In genomic region chr1:133073327-133073856, GRCm38 (mm10) we compare ENCODE assay signal across 7 mouse cellular contexts. TPM values are rescaled to one million over a fixed set of nuclear protein-coding genes. Genes with fewer than 3 reads are reported as not detected.
DNase-seq lines count a peak whose midpoint lies in the region; ATAC-seq lines count a peak whose summit lies in the region.

No protein-coding gene starts in this region.

- no peak overlapping the region for H3K4me3 ChIP-seq in kidney, embryonic 15.5 days (replicated peaks)
- peak overlapping the region; percentile 84 for H3K4me3 ChIP-seq in megakaryocyte, embryonic 14.5 days (replicated peaks)

- no peaks in the 10 kb centered on the region for H3K36me3 ChIP-seq in kidney, embryonic 15.5 days
- H3K36me3 ChIP-seq in megakaryocyte, embryonic 14.5 days (replicated peaks; ENCODE audit: low read length) = peaks cover 38% of the 10 kb centered on the region

- 52% methylated on average over 9 of the region's 9 CpGs for WGBS in kidney, embryonic 15.5 days

- H3K27me3 ChIP-seq in kidney, embryonic 15.5 days = no peaks in the 10 kb centered on the region
- H3K27me3 ChIP-seq in megakaryocyte, embryonic 14.5 days (replicated peaks) = peaks cover 33% of the 10 kb centered on the region

- H3K9me3 ChIP-seq in kidney, embryonic 15.5 days (replicated peaks) = no peaks in the 10 kb centered on the region
- H3K9me3 ChIP-seq in megakaryocyte, embryonic 14.5 days = no peaks in the 10 kb centered on the region

- peak; percentile 66 for DNase-seq in MEL-GATA-1-ER (ENCODE audit: extremely low read depth, low read depth)
- DNase-seq in embryo, embryonic 10 days (ENCODE audit: low spot score) = no peak
- no peak for DNase-seq in adipocyte (ENCODE audit: low spot score)
- no peak for DNase-seq in urinary bladder, postnatal 25 days (ENCODE audit: low spot score)

- no peak overlapping the region for H3K4me2 ChIP-seq in kidney, embryonic 15.5 days

- H3K9ac ChIP-seq in kidney, embryonic 15.5 days = no peak overlapping the region

- H3K27ac ChIP-seq in kidney, embryonic 15.5 days = peak overlapping the region; percentile 82

- peaks cover 62% of the 10 kb centered on the region for H3K4me1 ChIP-seq in kidney, embryonic 15.5 days
- peaks cover 97% of the 10 kb centered on the region for H3K4me1 ChIP-seq in megakaryocyte, embryonic 14.5 days

- peak; percentile 49 for ATAC-seq in granulocyte monocyte progenitor cell, adult 5-6 weeks (replicated peaks; ENCODE audit: poor library complexity, severe bottlenecking)
- ATAC-seq in kidney, embryonic 15.5 days (replicated peaks; ENCODE audit: low FRiP score) = no peak; the same call in 1 of the 2 replicates

RNA-seq across cellular contexts. Expression of gene Pik3c2b, which starts 27.9 kb away (rescaled TPM):
- 2.4 and 3.2 TPM in 2 replicates for total RNA-seq in granulocyte monocyte progenitor cell, adult 5-6 weeks (2014; fragmentation: Nextera tagmentation)
- total RNA-seq in granulocyte monocyte progenitor cell, adult 5-6 weeks (2017) = 1.1 and 1.4 TPM in 2 replicates
- polyA plus RNA-seq in kidney, embryonic 15.5 days (2015; fragmentation: Nextera tagmentation; extraction: Ambion mirVana) = 6.1 and 6.3 TPM in 2 replicates
- polyA plus RNA-seq in megakaryocyte, embryonic 14.5 days (2012; ENCODE audit: insufficient read depth, low replicate concordance) = 0.56 and 0.73 TPM in 2 replicates

RNA-seq across cellular contexts. Expression of gene Mdm4, which starts 43.0 kb away (rescaled TPM):
- 92.5 and 103 TPM in 2 replicates for total RNA-seq in granulocyte monocyte progenitor cell, adult 5-6 weeks (2014; fragmentation: Nextera tagmentation)
- total RNA-seq in granulocyte monocyte progenitor cell, adult 5-6 weeks (2017) = 77.9 and 121 TPM in 2 replicates
- polyA plus RNA-seq in kidney, embryonic 15.5 days (2015; fragmentation: Nextera tagmentation; extraction: Ambion mirVana) = 32.4 and 32.6 TPM in 2 replicates
- polyA plus RNA-seq in megakaryocyte, embryonic 14.5 days (2012; ENCODE audit: insufficient read depth, low replicate concordance) = 7.3 TPM in 1 of 2 replicates, not detected in the other

RNA-seq across cellular contexts. Expression of gene Ppp1r15b, which starts 57.6 kb away (rescaled TPM):
- total RNA-seq in granulocyte monocyte progenitor cell, adult 5-6 weeks (2014; fragmentation: Nextera tagmentation) = 52.3 and 53.9 TPM in 2 replicates
- total RNA-seq in granulocyte monocyte progenitor cell, adult 5-6 weeks (2017) = 75.7 and 78.5 TPM in 2 replicates
- polyA plus RNA-seq in kidney, embryonic 15.5 days (2015; fragmentation: Nextera tagmentation; extraction: Ambion mirVana) = 42.1 and 42.2 TPM in 2 replicates
- 6.7 and 8.7 TPM in 2 replicates for polyA plus RNA-seq in megakaryocyte, embryonic 14.5 days (2012; ENCODE audit: insufficient read depth, low replicate concordance)
